Mouse (Mus musculus): ENCODE data around the gene Plod2. TPM values are rescaled to one million over a fixed set of nuclear protein-coding genes. Genes with fewer than 3 reads are reported as not detected.

Gene Plod2
- polyA plus RNA-seq, 2 experiments, result 56.6 to 108 TPM

- Histone ChIP-seq H3K27me3 (ENCODE audit: control insufficient read depth, insufficient read depth, low read length) (no peaks in the 10 kb centered on the region), H3K36me3 (ENCODE audit: control insufficient read depth, insufficient read depth, low read length) (no peaks in the 10 kb centered on the region), H3K4me3 (replicated peaks; ENCODE audit: low read length) (no peak overlapping the region), H3K27ac (replicated peaks; ENCODE audit: low read depth, low read length) (no peak overlapping the region), H3K9ac (ENCODE audit: low read depth, low read length, severe bottlenecking) (no peak overlapping the region), H3K4me1 (ENCODE audit: control insufficient read depth, insufficient read depth, low read length) (no peaks in the 10 kb centered on the region), H3K9me3 (ENCODE audit: control insufficient read depth, low read length) (no peaks in the 10 kb centered on the region), H3K4me2 (replicated peaks; ENCODE audit: low read depth, low read length, severe bottlenecking) (no peak overlapping the region)
- ATAC-seq (ENCODE audit: low FRiP score, low read depth) (no peak), DNase-seq (ENCODE audit: low spot score) (no peak)
- TF ChIP-seq POLR2A (IDR thresholded peaks at IDR 0.05; ENCODE audit: borderline replicate concordance, extremely low read depth, insufficient read depth, insufficient read length), result no peak
- 84% methylated on average over 1 of the region's 1 CpGs for WGBS
Measured at GRCm38 (mm10) chr9:92620088-92620487, 78.1 kb downstream of the Plod2 start.

DNA sequence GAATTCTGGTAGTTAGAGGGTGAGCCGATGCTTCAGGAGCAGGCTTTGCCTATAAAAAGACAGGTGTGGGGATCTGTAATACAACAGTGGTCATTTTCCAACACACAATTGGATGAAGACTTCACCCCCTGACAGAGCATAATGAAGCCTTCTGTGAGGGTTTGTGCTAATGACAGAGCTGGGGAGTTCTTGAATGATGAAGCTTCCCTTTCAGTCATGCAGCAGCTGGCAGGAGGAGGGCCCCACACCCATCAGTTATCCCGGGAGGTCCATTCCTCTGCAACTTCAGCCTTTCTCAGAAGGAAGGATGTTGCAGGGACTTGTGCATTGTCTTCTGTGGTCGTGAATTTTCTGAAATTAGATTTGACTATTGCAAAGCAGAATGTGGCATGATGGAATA lies 79.2 kb downstream of the Plod2 start:
- TF ChIP-seq POLR2A (IDR thresholded peaks at IDR 0.05; ENCODE audit: borderline replicate concordance, extremely low read depth, insufficient read depth, insufficient read length), result no peak
- DNase-seq (ENCODE audit: low spot score), result no peak
- WGBS, result 66% methylated on average over 3 of the region's 3 CpGs

GRCm38 (mm10) chr9:92621878-92622282 lies 79.9 kb downstream of the Plod2 start:
- H3K27me3 ChIP-seq (ENCODE audit: control insufficient read depth, insufficient read depth, low read length), result no peaks in the 10 kb centered on the region
- no peak overlapping the region for H3K4me2 ChIP-seq (replicated peaks; ENCODE audit: low read depth, low read length, severe bottlenecking)
- no peak overlapping the region for H3K4me3 ChIP-seq (replicated peaks; ENCODE audit: low read length)
- H3K9ac ChIP-seq (ENCODE audit: low read depth, low read length, severe bottlenecking), result no peak overlapping the region
- 0 out of 2 replicates have a peak, but pooled peaks have one; percentile 12 for ATAC-seq (ENCODE audit: low FRiP score, low read depth)
- no peaks in the 10 kb centered on the region for H3K4me1 ChIP-seq (ENCODE audit: control insufficient read depth, insufficient read depth, low read length)
- no peaks in the 10 kb centered on the region for H3K9me3 ChIP-seq (ENCODE audit: control insufficient read depth, low read length)
- H3K27ac ChIP-seq (replicated peaks; ENCODE audit: low read depth, low read length), result no peak overlapping the region
- peak; percentile 37 for DNase-seq (ENCODE audit: low spot score)
- H3K36me3 ChIP-seq (ENCODE audit: control insufficient read depth, insufficient read depth, low read length), result no peaks in the 10 kb centered on the region
- no peak for TF ChIP-seq POLR2A (IDR thresholded peaks at IDR 0.05; ENCODE audit: borderline replicate concordance, extremely low read depth, insufficient read depth, insufficient read length)
- WGBS, result 50% methylated on average over 2 of the region's 2 CpGs

More for the DNA sequence above, 79.2 kb downstream of the Plod2 start:
- no peak for ATAC-seq (ENCODE audit: low FRiP score, low read depth)
- Histone ChIP-seq H3K4me2 (replicated peaks; ENCODE audit: low read depth, low read length, severe bottlenecking) (no peak overlapping the region), H3K4me3 (replicated peaks; ENCODE audit: low read length) (no peak overlapping the region), H3K9me3 (ENCODE audit: control insufficient read depth, low read length) (no peaks in the 10 kb centered on the region), H3K4me1 (ENCODE audit: control insufficient read depth, insufficient read depth, low read length) (no peaks in the 10 kb centered on the region), H3K27me3 (ENCODE audit: control insufficient read depth, insufficient read depth, low read length) (no peaks in the 10 kb centered on the region), H3K9ac (ENCODE audit: low read depth, low read length, severe bottlenecking) (no peak overlapping the region), H3K27ac (replicated peaks; ENCODE audit: low read depth, low read length) (no peak overlapping the region), H3K36me3 (ENCODE audit: control insufficient read depth, insufficient read depth, low read length) (no peaks in the 10 kb centered on the region)

GRCm38 (mm10) chr9:92634792-92635191 lies 92.8 kb downstream of the Plod2 start:
- no peak overlapping the region for H3K9ac ChIP-seq (ENCODE audit: low read depth, low read length, severe bottlenecking)
- no peaks in the 10 kb centered on the region for H3K9me3 ChIP-seq (ENCODE audit: control insufficient read depth, low read length)
- H3K4me3 ChIP-seq (replicated peaks; ENCODE audit: low read length), result no peak overlapping the region
- DNase-seq (ENCODE audit: low spot score) (no peak), ATAC-seq (ENCODE audit: low FRiP score, low read depth) (no peak)
- no peaks in the 10 kb centered on the region for H3K27me3 ChIP-seq (ENCODE audit: control insufficient read depth, insufficient read depth, low read length)
- H3K36me3 ChIP-seq (ENCODE audit: control insufficient read depth, insufficient read depth, low read length), result no peaks in the 10 kb centered on the region
- H3K27ac ChIP-seq (replicated peaks; ENCODE audit: low read depth, low read length), result no peak overlapping the region
- WGBS, result 81% methylated on average over 3 of the region's 3 CpGs
- H3K4me2 ChIP-seq (replicated peaks; ENCODE audit: low read depth, low read length, severe bottlenecking), result no peak overlapping the region
- no peaks in the 10 kb centered on the region for H3K4me1 ChIP-seq (ENCODE audit: control insufficient read depth, insufficient read depth, low read length)
- no peak for TF ChIP-seq POLR2A (IDR thresholded peaks at IDR 0.05; ENCODE audit: borderline replicate concordance, extremely low read depth, insufficient read depth, insufficient read length)

- Histone ChIP-seq H3K4me3 (replicated peaks; ENCODE audit: low read length) (no peak overlapping the region), H3K27me3 (ENCODE audit: control insufficient read depth, insufficient read depth, low read length) (no peaks in the 10 kb centered on the region), H3K4me2 (replicated peaks; ENCODE audit: low read depth, low read length, severe bottlenecking) (no peak overlapping the region), H3K9ac (ENCODE audit: low read depth, low read length, severe bottlenecking) (no peak overlapping the region), H3K27ac (replicated peaks; ENCODE audit: low read depth, low read length) (no peak overlapping the region), H3K4me1 (ENCODE audit: control insufficient read depth, insufficient read depth, low read length) (no peaks in the 10 kb centered on the region), H3K36me3 (ENCODE audit: control insufficient read depth, insufficient read depth, low read length) (no peaks in the 10 kb centered on the region), H3K9me3 (ENCODE audit: control insufficient read depth, low read length) (no peaks in the 10 kb centered on the region)
- 66% methylated on average over 6 of the region's 6 CpGs for WGBS
- TF ChIP-seq POLR2A (IDR thresholded peaks at IDR 0.05; ENCODE audit: borderline replicate concordance, extremely low read depth, insufficient read depth, insufficient read length), result no peak
- ATAC-seq (ENCODE audit: low FRiP score, low read depth), result no peak
- DNase-seq (ENCODE audit: low spot score), result no peak
Measured at GRCm38 (mm10) chr9:92639200-92639897, 97.3 kb downstream of the Plod2 start.

All from limb, embryonic 14.5 days (tissue).